Mouse (Mus musculus) frontal cortex, postnatal 10 days (tissue): ENCODE results near the gene 2010005H15Rik.
"Not testable (repeated sequence)": the region's sequence is repeated elsewhere in the genome, so short reads cannot be mapped to it uniquely, and the experiment has no call there.

ENCODE experiments used
- DNase-seq, 2 experiments: peaks; one replicate each; pipeline ENCODE4 v3.0.0; 2022; ENCODE audit warnings: low spot score in 2 of 2, mixed read lengths in 1 of 2

Gene 2010005H15Rik

GRCm38 (mm10) chr16:36221168-36221567, at the start of gene 2010005H15Rik:
2010005H15Rik (plus strand) TSS chr16:36221468.
- not testable (repeated sequence) for DNase-seq

- no peak for DNase-seq
Observed at GRCm38 (mm10) chr16:36176108-36176507, 45.2 kb upstream of the 2010005H15Rik start.

- no peak for DNase-seq
Observed at GRCm38 (mm10) chr16:36179910-36180309, 41.4 kb upstream of the 2010005H15Rik start.

GRCm38 (mm10) chr16:36183912-36184311, 37.4 kb upstream of the 2010005H15Rik start, which contains the start of gene Gm5483:
Gm5483 (plus strand) TSS chr16:36184212.
- DNase-seq = not testable (repeated sequence)

GRCm38 (mm10) chr16:36199226-36199625, 22.0 kb upstream of the 2010005H15Rik start:
- DNase-seq = no peak

GRCm38 (mm10) chr16:36203846-36204245, 17.4 kb upstream of the 2010005H15Rik start:
- DNase-seq = no peak

GRCm38 (mm10) chr16:36205684-36206083, 15.6 kb upstream of the 2010005H15Rik start:
- not testable (repeated sequence) for DNase-seq

- DNase-seq = no peak
Observed at GRCm38 (mm10) chr16:36209967-36210453, 11.3 kb upstream of the 2010005H15Rik start, which contains the start of gene Gm5416. Gm5416 (plus strand) TSS chr16:36210403.

- DNase-seq = not testable (repeated sequence)
Observed at GRCm38 (mm10) chr16:36260585-36260984, 39.3 kb downstream of the 2010005H15Rik start.

GRCm38 (mm10) chr16:36276796-36277195, 55.5 kb downstream of the 2010005H15Rik start, which contains the start of gene Stfa1:
Stfa1 (plus strand) TSS chr16:36276951.
- not testable (repeated sequence) for DNase-seq

GRCm38 (mm10) chr16:36289140-36289539, 67.9 kb downstream of the 2010005H15Rik start:
- no peak for DNase-seq
